Mouse (Mus musculus): ENCODE measurements around the gene Ush2a.

Ush2a gene

DNA sequence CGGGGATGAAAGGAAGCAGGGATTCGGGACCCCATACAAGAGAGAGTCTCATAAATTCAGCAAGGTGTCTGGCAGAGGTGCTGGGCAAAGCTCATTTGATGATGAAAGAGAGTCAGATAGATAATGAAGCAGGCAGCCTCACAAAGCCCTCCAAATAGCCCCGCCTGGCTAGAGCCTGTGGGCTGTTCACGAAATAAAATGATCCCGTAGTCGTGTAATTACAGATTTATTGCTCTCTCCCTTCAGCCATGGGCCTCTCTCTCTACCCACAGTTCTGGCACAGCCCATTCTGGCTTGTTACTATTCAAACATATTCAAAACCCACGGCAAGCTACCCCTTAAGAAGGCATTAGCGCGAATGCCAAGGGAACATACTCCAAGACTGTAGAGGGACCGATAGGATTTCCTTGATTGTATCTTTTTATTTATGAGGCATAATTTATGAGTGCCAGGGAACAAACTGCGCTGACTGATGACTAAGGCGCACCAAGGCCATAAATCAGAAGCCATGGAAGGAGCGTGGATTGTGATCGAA lies 675.5 kb downstream of the Ush2a start:
- DNase-seq: no peak

DNA sequence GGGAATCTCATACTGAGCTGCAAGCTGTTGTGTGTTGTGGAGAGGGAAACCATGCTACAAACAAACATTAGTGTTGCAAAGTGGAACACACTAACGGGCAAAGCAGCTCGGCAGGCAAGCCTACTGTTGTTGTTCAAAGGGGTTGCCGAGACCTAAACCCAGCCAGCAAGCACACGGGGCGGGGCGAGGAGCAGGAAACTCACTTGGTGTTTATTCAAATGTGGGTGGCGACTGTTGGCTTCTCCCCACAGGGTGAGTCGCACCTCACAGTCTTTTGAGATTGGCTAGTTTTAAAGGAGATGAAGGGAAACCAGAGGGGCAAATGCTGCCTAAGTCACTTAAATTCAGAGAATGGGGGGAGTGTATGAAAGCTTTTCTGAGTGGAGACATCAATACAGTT lies 683.5 kb downstream of the Ush2a start:
- DNase-seq: peak; percentile 7

- DNase-seq: no peak
Observed at GRCm38 (mm10) chr1:188946849-188947248, 685.0 kb downstream of the Ush2a start.

- peak; percentile 18 for DNase-seq
Observed at GRCm38 (mm10) chr1:188947794-188948193, 686.0 kb downstream of the Ush2a start.

- no peak for DNase-seq
Observed at GRCm38 (mm10) chr1:188948276-188948675, 686.5 kb downstream of the Ush2a start.

- DNase-seq: no peak
Observed at GRCm38 (mm10) chr1:188951091-188951490, 689.3 kb downstream of the Ush2a start.

DNA sequence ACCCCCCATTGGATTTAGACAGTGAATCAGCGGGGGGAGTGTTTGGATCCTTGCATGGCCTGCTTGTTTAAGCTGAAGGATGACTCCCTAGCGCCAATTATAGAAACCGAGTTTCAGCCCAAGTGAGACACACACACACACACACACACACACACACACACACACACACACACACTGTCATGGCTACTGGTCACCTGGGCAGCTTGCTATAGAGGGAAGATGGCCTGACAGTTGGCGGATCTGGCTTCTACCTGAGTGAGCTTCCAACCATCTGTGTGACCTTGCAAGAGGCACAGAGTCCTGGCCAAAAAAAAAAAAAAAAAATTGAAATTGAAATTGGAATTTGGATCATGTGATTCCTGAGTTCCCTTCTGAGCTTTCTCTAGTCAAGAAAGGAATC lies 690.7 kb downstream of the Ush2a start:
- no peak for DNase-seq

DNA sequence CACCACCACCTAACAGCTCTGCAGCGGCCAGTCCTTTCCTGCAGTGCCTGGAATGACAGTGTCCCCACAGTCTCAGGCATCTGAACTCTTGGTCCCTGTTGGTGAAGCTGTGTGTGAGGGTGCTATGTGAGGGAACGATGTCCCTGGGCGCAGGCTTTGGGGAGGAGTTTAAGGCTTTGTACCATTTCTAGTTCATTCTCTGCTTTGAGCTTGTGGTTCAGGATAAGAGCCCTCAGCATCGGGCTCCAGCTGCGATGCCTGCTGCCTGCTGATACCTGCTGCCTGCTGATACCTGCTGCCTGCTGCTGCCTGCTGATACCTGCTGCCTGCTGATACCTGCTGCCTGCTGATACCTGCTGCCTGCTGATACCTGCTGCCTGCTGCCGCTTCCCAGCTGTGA lies 711.3 kb downstream of the Ush2a start:
- no peak for DNase-seq

GRCm38 (mm10) chr1:188973926-188974325 lies 712.1 kb downstream of the Ush2a start:
- DNase-seq: no peak

DNA sequence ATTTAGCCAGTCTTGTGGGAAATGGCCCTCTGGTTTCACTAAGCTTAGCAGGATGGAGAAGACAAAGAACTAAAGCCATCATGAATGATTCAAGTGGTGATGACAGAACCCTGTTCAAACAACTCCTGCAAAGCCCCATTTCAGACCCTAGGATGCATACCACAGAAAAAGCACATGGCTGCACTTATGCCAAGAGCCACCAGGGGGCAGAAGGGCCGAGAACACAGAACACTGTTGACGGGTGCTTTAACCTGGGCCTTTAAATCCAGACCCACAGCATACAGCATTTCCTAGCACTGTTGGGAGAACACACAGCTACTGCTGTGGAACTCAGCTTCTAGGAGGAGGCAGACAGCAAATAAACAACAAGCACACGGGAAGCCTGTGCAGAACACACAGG lies 718.2 kb downstream of the Ush2a start:
- peak; percentile 73 for DNase-seq

GRCm38 (mm10) chr1:188993218-188993617 lies 731.4 kb downstream of the Ush2a start:
- peak; percentile 73 for DNase-seq

DNA sequence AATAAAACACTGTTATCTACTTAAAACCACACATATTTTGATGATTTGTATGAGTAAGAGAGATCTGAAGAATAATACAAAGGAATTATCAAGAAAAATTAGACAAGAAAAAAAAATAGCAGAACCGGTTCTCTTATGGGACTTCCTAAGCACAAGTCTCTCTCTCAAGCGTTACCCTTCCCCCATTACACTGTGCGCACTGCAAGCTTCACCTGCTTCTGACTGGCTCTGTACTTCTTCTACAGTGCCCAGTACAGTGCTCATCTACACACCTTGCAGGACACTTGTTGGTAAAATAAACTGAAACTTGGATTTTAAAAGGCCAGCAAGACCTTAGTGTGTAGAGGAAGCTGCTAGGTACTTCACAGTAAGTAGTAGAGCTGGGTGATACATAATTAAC lies 736.1 kb downstream of the Ush2a start:
- no peak for DNase-seq

GRCm38 (mm10) chr1:188999981-189000380 lies 738.2 kb downstream of the Ush2a start:
- no peak for DNase-seq

- no peak for DNase-seq
Observed at GRCm38 (mm10) chr1:189001815-189002214, 740.0 kb downstream of the Ush2a start.

GRCm38 (mm10) chr1:189004774-189005173 lies 743.0 kb downstream of the Ush2a start:
- no peak for DNase-seq

DNA sequence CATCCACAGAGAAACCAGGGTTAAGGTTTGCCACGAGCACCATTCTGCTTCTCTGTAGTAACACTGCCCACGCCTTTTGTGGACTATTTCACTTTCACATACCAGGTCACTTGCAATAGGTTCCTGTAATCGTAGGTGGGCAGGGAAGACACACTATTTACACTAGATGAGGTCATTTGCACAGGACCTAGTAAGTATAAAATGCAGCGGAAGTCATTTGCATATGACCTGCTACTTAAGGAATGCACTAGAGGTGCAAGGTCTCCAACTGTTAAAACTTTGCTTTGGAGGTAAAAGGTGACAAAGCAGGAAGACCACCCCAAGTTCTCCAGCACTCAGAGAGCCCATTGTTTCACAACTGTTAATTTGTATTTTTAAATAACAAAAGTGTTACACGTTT lies 744.4 kb downstream of the Ush2a start:
- peak; percentile 62 for DNase-seq

GRCm38 (mm10) chr1:189006826-189007225 lies 745.0 kb downstream of the Ush2a start:
- no peak for DNase-seq

- peak; percentile 97 for DNase-seq
Observed at GRCm38 (mm10) chr1:189007239-189007979, 745.6 kb downstream of the Ush2a start, which contains the start of gene Kctd3. TSS of gene Kctd3 (minus strand) at chr1:189007841.

DNA sequence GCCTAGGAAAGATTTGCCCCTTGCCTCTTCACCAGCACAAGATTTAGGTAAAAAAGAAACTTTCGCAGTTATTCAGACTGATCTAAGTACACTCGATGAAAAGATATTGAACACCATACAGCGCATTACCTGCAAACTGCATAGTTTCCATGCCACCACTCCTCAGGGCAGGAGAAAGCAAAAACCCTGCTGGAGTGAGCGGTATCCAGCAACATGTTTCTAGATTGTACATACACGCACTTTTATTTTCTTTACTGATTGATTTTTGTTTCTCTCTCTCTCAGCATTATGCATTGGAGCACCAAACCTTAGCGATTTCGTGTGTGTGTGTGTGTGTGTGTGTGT lies 746.1 kb downstream of the Ush2a start:
- DNase-seq: no peak

GRCm38 (mm10) chr1:189010671-189011070 lies 748.8 kb downstream of the Ush2a start:
- DNase-seq: peak; percentile 43

DNA sequence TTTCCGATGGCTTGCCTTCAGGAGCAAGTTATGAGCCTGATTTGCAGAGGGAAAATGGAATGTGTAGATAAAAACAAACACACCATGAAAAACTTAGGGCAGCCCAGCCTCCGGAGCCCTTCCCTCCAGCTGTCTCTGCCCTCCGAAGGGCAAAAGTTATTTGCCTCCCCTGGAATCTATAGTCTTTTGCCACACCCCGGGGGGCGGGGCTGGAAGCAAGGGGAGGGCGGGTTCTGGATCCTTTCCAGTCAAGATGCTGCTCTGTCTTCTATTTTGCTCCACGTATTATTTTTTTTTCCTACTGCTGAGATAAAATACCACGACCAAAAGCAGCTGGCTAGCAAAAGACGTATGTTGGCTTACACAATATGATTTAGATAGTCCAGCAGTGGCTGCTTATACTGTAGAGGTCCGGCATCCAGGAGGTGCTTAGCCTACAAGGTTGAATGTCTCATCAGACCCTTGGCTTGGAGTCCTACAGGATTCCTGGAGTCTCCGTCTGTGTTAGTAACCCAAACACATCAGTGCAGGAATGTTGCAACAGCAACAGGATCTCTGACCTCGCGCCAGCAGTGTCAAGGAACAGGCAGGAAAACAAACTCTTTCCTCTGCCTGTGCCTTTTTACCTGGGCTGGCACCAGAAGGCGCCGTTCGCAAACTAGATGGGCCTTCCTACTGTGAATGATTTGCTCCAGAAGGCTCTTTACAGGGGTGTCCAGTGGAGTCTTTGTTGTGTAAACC lies 751.2 kb downstream of the Ush2a start:
- peak; percentile 54 for DNase-seq

GRCm38 (mm10) chr1:189013587-189013921 lies 751.7 kb downstream of the Ush2a start:
- no peak for DNase-seq
